Mouse (Mus musculus): ENCODE results near the gene Btnl2. TPM values are rescaled to one million over a fixed set of nuclear protein-coding genes. Genes with fewer than 3 reads are reported as not detected.

Gene Btnl2
- polyA plus RNA-seq (2017; shearing (Covaris generic)) = under 1 TPM in 1 of 2 experiments, not detected in 1; 0.32 TPM

DNA sequence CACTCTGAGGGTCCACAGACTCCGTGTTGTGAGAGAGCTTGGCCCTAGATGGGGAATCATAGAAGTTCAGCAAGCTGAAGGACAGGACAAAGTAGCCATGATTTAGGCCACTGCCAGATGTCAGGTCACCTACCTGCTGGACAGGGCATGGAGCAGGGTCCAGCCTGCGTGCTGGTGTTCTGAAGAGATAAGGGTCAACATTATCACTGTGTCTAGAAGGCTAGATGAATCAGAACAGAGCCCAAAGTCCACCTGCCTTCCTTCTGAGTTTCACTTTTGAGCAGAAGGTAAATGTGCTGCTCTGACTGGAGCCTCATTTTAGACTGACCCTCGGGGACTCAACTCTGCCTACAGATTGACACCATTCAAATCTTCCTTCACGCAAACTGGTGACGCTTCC lies at the start of gene Btnl2:
Btnl2 (plus strand) TSS at position 284 of the 400 bp plus-strand sequence.

GRCm38 (mm10) chr17:34305380-34306030 lies 49.1 kb upstream of the Btnl2 start, which contains the start of gene H2-Eb1:
Gene H2-Eb1, plus strand, starts transcription at chr17:34305867.

GRCm38 (mm10) chr17:34325436-34325835 lies 29.2 kb upstream of the Btnl2 start, which contains the start of gene H2-Eb2:
Gene H2-Eb2, plus strand, starts transcription at chr17:34325665.

GRCm38 (mm10) chr17:34376847-34377246 lies 22.2 kb downstream of the Btnl2 start, which contains the start of gene Btnl1:
Gene Btnl1, plus strand, starts transcription at chr17:34377132.

GRCm38 (mm10) chr17:34398711-34399393 lies 44.2 kb downstream of the Btnl2 start, which contains the start of gene BC051142:
Gene BC051142, plus strand, starts transcription at chr17:34398820.

Other genes starting within 250 kb of the Btnl2 start
- 100 to 1,000 TPM; 113 to 424 TPM for gene H2-DMa, start 235.3 kb upstream of the Btnl2 start, polyA plus RNA-seq (2017; shearing (Covaris generic))
- gene Brd2, start 232.2 kb upstream of the Btnl2 start, polyA plus RNA-seq (2017; shearing (Covaris generic)) = 100 to 1,000 TPM; 158 to 192 TPM
- 10 to 100 TPM in 1 of 2 experiments, 1 to 10 TPM in 1; 6.4 to 25.9 TPM for gene H2-DMb2, start 211.5 kb upstream of the Btnl2 start, polyA plus RNA-seq (2017; shearing (Covaris generic))
- 10 to 100 TPM in 1 of 2 experiments, 1 to 10 TPM in 1; 3.4 to 17.2 TPM for gene H2-DMb1, start 201.8 kb upstream of the Btnl2 start, polyA plus RNA-seq (2017; shearing (Covaris generic))
- gene Tap1, start 167.3 kb upstream of the Btnl2 start, polyA plus RNA-seq (2017; shearing (Covaris generic)) = 100 to 1,000 TPM; 385 to 581 TPM
- 100 to 1,000 TPM; 596 to 730 TPM for gene Psmb9, start 167.1 kb upstream of the Btnl2 start, polyA plus RNA-seq (2017; shearing (Covaris generic))
- 1,000 to 10,000 TPM; 1,449 to 1,599 TPM for gene Psmb8, start 157.1 kb upstream of the Btnl2 start, polyA plus RNA-seq (2017; shearing (Covaris generic))
- gene Tap2, start 151.3 kb upstream of the Btnl2 start, polyA plus RNA-seq (2017; shearing (Covaris generic)) = 100 to 1,000 TPM; 207 to 347 TPM
- 10 to 100 TPM; 22.8 to 55.0 TPM for gene H2-Ob, start 115.9 kb upstream of the Btnl2 start, polyA plus RNA-seq (2017; shearing (Covaris generic))
- 10 to 100 TPM; 40.5 to 91.7 TPM for gene H2-Ab1, start 97.1 kb upstream of the Btnl2 start, polyA plus RNA-seq (2017; shearing (Covaris generic))
- 10 to 100 TPM; 26.9 to 81.9 TPM for gene H2-Aa, start 67.0 kb upstream of the Btnl2 start, polyA plus RNA-seq (2017; shearing (Covaris generic))
- 10 to 100 TPM; 30.6 to 66.6 TPM for gene H2-Eb1, start 49.0 kb upstream of the Btnl2 start, polyA plus RNA-seq (2017; shearing (Covaris generic))
- gene H2-Eb2, start 29.2 kb upstream of the Btnl2 start, polyA plus RNA-seq (2017; shearing (Covaris generic)) = not detected
- gene Btnl1, start 22.3 kb downstream of the Btnl2 start, polyA plus RNA-seq (2017; shearing (Covaris generic)) = not detected
- under 1 TPM in 1 of 2 experiments, not detected in 1; 0.29 TPM for gene BC051142, start 44.0 kb downstream of the Btnl2 start, polyA plus RNA-seq (2017; shearing (Covaris generic))
- gene Btnl4, start 122.5 kb downstream of the Btnl2 start, polyA plus RNA-seq (2017; shearing (Covaris generic)) = under 1 TPM; 0.52 to 0.63 TPM
- 1 to 10 TPM in 1 of 2 experiments, not detected in 1; 1.0 TPM for gene Btnl6, start 162.5 kb downstream of the Btnl2 start, polyA plus RNA-seq (2017; shearing (Covaris generic))
- gene Notch4, start 209.4 kb downstream of the Btnl2 start, polyA plus RNA-seq (2017; shearing (Covaris generic)) = 1 to 10 TPM in 1 of 2 experiments, under 1 TPM in 1; 0.19 to 1.1 TPM
- gene Gpsm3, start 235.0 kb downstream of the Btnl2 start, polyA plus RNA-seq (2017; shearing (Covaris generic)) = 100 to 1,000 TPM; 254 to 344 TPM
- gene Pbx2, start 236.4 kb downstream of the Btnl2 start, polyA plus RNA-seq (2017; shearing (Covaris generic)) = 10 to 100 TPM; 16.3 to 23.4 TPM
- gene Ager, start 243.0 kb downstream of the Btnl2 start, polyA plus RNA-seq (2017; shearing (Covaris generic)) = 1 to 10 TPM; 1.6 to 2.9 TPM
- gene Rnf5, start 248.9 kb downstream of the Btnl2 start, polyA plus RNA-seq (2017; shearing (Covaris generic)) = 10 to 100 TPM; 80.3 to 84.2 TPM
- gene Agpat1, start 249.4 kb downstream of the Btnl2 start, polyA plus RNA-seq (2017; shearing (Covaris generic)) = 10 to 100 TPM; 17.4 to 28.1 TPM